Mouse (Mus musculus): ENCODE measurements around the gene Rcor3.
A peak's percentile ranks its signal among the peaks of the same experiment; 100 is the strongest.

DNA sequence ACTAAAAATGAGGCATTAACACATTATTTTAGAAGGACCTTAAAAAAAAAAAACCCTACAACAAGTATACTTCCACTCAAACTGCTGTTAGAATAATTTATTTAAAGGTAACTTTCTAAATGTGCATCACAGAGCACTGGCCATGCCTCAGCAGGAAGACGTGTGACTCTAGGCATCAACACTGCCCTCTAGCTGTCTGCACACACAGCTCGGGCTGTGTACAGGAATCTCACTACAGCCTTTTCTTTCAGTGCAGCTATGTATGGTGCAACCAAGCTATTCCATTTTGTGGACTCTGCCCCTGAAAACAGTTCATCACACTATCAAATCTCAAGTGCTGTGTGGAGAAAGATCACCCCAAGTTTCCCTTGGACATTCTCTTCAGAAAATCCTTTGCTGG is 30.5 kb downstream of the Rcor3 start:
- TF ChIP-seq POLR2A (IDR thresholded peaks at IDR 0.05; ENCODE audit: borderline replicate concordance, extremely low read depth, insufficient read depth, insufficient read length, poor library complexity, severe bottlenecking) (no peak), CTCF (IDR thresholded peaks at IDR 0.05; ENCODE audit: borderline replicate concordance, extremely low read depth, insufficient read depth, insufficient read length) (peak; percentile 76; the same call in 1 of the 2 replicates)

All from brain, embryonic 14.5 days (tissue).